Mouse (Mus musculus): Measurements from ENCODE around the gene Gm18596.
"Not testable (repeated sequence)": the region's sequence is repeated elsewhere in the genome, so short reads cannot be mapped to it uniquely, and the experiment has no call there.

Gene Gm18596

GRCm38 (mm10) chr10:77741924-77742688, at the start of gene Gm18596:
Gene Gm18596 (minus strand): TSS chr10:77742638.
- peak; percentile 76 to 78 for DNase-seq

- no peak for DNase-seq
Observed at GRCm38 (mm10) chr10:77788621-77789020, 46.2 kb upstream of the Gm18596 start.

GRCm38 (mm10) chr10:77787876-77788275, 45.4 kb upstream of the Gm18596 start, which contains the start of gene Gm7137:
Gene Gm7137 (minus strand): TSS chr10:77788200.
- DNase-seq: peak; percentile 26 to 31

- DNase-seq: not testable (repeated sequence)
Observed at GRCm38 (mm10) chr10:77783396-77783795, 41.0 kb upstream of the Gm18596 start.

- DNase-seq: not testable (repeated sequence)
Observed at GRCm38 (mm10) chr10:77782442-77782841, 40.0 kb upstream of the Gm18596 start, which contains the start of gene Gm3250. Gene Gm3250 (minus strand): TSS chr10:77782542.

- DNase-seq: not testable (repeated sequence)
Observed at GRCm38 (mm10) chr10:77776844-77777243, 34.4 kb upstream of the Gm18596 start, which contains the start of gene Gm7138. Gene Gm7138 (minus strand): TSS chr10:77776944.

- DNase-seq: not testable (repeated sequence)
Observed at GRCm38 (mm10) chr10:77772142-77772541, 29.7 kb upstream of the Gm18596 start.

- not testable (repeated sequence) for DNase-seq
Observed at GRCm38 (mm10) chr10:77771225-77771624, 28.8 kb upstream of the Gm18596 start, which contains the start of gene Gm3238. Gene Gm3238 (minus strand): TSS chr10:77771325.

GRCm38 (mm10) chr10:77769727-77770126, 27.3 kb upstream of the Gm18596 start:
- DNase-seq: no peak

GRCm38 (mm10) chr10:77759582-77759981, 17.1 kb upstream of the Gm18596 start, which contains the start of gene Gm3233:
Gene Gm3233 (minus strand): TSS chr10:77759682.
- DNase-seq: not testable (repeated sequence)

GRCm38 (mm10) chr10:77753448-77753847, 11.0 kb upstream of the Gm18596 start:
- DNase-seq: no peak

- DNase-seq: not testable (repeated sequence)
Observed at GRCm38 (mm10) chr10:77752312-77752711, 9.9 kb upstream of the Gm18596 start.

- DNase-seq: not testable (repeated sequence)
Observed at GRCm38 (mm10) chr10:77751254-77751653, 8.8 kb upstream of the Gm18596 start, which contains the start of gene Gm9736. Gene Gm9736 (minus strand): TSS chr10:77751354.

GRCm38 (mm10) chr10:77750686-77751085, 8.2 kb upstream of the Gm18596 start:
- DNase-seq: peak; percentile 57 to 64

- DNase-seq: no peak
Observed at GRCm38 (mm10) chr10:77738929-77739328, 3.5 kb downstream of the Gm18596 start.

- no peak for DNase-seq
Observed at GRCm38 (mm10) chr10:77735928-77736327, 6.5 kb downstream of the Gm18596 start.

GRCm38 (mm10) chr10:77729241-77729640, 13.2 kb downstream of the Gm18596 start:
- DNase-seq: peak; percentile 20 to 21

GRCm38 (mm10) chr10:77728280-77728679, 14.2 kb downstream of the Gm18596 start:
- peak; percentile 19 to 21 for DNase-seq

- peak in 1 of 2 experiments; percentile 25 for DNase-seq
Observed at GRCm38 (mm10) chr10:77726186-77726585, 16.3 kb downstream of the Gm18596 start, which contains the start of gene Gm10100. Gene Gm10100 (plus strand): TSS chr10:77726486.

GRCm38 (mm10) chr10:77724855-77725254, 17.6 kb downstream of the Gm18596 start:
- DNase-seq: no peak

GRCm38 (mm10) chr10:77720299-77720698, 22.1 kb downstream of the Gm18596 start, which contains the start of gene Krtap12-1:
Gene Krtap12-1 (plus strand): TSS chr10:77720599.
- not testable (repeated sequence) for DNase-seq

- DNase-seq: no peak
Observed at GRCm38 (mm10) chr10:77715507-77715906, 26.9 kb downstream of the Gm18596 start, which contains the start of gene Gm10142. Gene Gm10142 (plus strand): TSS chr10:77715807.

GRCm38 (mm10) chr10:77713734-77714133, 28.7 kb downstream of the Gm18596 start:
- DNase-seq: no peak

- DNase-seq: not testable (repeated sequence)
Observed at GRCm38 (mm10) chr10:77711157-77711556, 31.3 kb downstream of the Gm18596 start, which contains the start of gene Gm10024. Gene Gm10024 (plus strand): TSS chr10:77711457.

All from cerebellum, postnatal 10 days (tissue).